ENCODE assay signal across 8 mouse cellular contexts in the genomic region with DNA sequence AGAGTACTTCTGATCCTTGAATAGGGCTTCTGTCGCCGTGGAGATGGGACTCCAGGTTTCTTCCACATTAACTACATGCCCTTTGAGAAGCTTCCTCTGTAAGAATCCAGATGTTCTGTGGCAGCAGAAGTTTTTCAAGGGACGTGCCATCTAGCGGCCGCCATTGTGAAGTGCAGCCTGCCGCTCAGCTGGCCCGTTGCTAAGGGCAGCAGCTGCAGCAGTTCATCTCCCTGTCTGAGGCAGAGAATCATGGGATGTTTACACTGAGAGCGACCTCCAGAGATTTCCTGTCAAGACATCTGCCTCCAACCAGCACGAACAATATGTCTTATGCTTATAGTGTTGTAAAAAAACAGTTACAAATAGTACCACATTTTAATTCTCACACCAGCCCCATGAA.
DNase-seq lines count a peak whose midpoint lies in the region; ATAC-seq and TF ChIP-seq lines count a peak whose summit lies in the region.

No protein-coding gene starts in this region.

- H3K9me3 ChIP-seq in CH12.LX (replicated peaks; ENCODE audit: low read length): no peaks in the 10 kb centered on the region
- H3K9me3 ChIP-seq in forebrain, embryonic 10.5 days: no peaks in the 10 kb centered on the region
- H3K9me3 ChIP-seq in heart, embryonic 16.5 days (replicated peaks; ENCODE audit: control insufficient read depth, low read length): no peaks in the 10 kb centered on the region
- no peaks in the 10 kb centered on the region for H3K9me3 ChIP-seq in liver, embryonic 13.5 days (replicated peaks)
- no peaks in the 10 kb centered on the region for H3K9me3 ChIP-seq in neural tube, embryonic 14.5 days (ENCODE audit: control insufficient read depth, low read length)

- peak; percentile 42 for TF ChIP-seq RAD21 in CH12.LX (IDR thresholded peaks at IDR 0.05; ENCODE audit: low read depth, low read length)

- no peak overlapping the region for H3K9ac ChIP-seq in CH12.LX (ENCODE audit: insufficient read depth, low read depth)
- no peak overlapping the region for H3K9ac ChIP-seq in heart, embryonic 16.5 days (ENCODE audit: low read length)
- no peak overlapping the region for H3K9ac ChIP-seq in liver, embryonic 13.5 days
- no peak overlapping the region for H3K9ac ChIP-seq in neural tube, embryonic 14.5 days (replicated peaks; ENCODE audit: low read depth, low read length)

- peaks cover 0 to 11% of the 10 kb centered on the region in 2 experiments; a peak in 1 of 4 replicates for H3K4me1 ChIP-seq in CH12.LX (ENCODE audit: control insufficient read depth in 1 of 2, insufficient read depth in 2 of 2)
- peaks cover 50% of the 10 kb centered on the region for H3K4me1 ChIP-seq in forebrain, embryonic 10.5 days
- H3K4me1 ChIP-seq in heart, embryonic 16.5 days (ENCODE audit: control insufficient read depth, insufficient read depth, low read length): no peaks in the 10 kb centered on the region
- no peaks in the 10 kb centered on the region for H3K4me1 ChIP-seq in liver, embryonic 13.5 days (replicated peaks)
- H3K4me1 ChIP-seq in neural tube, embryonic 14.5 days (ENCODE audit: control insufficient read depth, insufficient read depth, low read length): peaks cover 35% of the 10 kb centered on the region

- no peak overlapping the region for H3K27ac ChIP-seq in CH12.LX (ENCODE audit: insufficient read depth, low read depth)
- H3K27ac ChIP-seq in forebrain, embryonic 10.5 days: no peak overlapping the region
- H3K27ac ChIP-seq in heart, embryonic 16.5 days (ENCODE audit: low read length): no peak overlapping the region
- no peak overlapping the region for H3K27ac ChIP-seq in liver, embryonic 13.5 days
- H3K27ac ChIP-seq in neural tube, embryonic 14.5 days (ENCODE audit: low read depth, low read length): no peak overlapping the region; the same call in 1 of the 2 replicates

- in situ Hi-C loops in CH12.LX (cut with MboI; ENCODE audit: low pct_ligation_motif_present, low pct_unique_long_range_greater_than_20kb, low sequenced_read_pairs): no loop called here

- no peak overlapping the region for H3K4me3 ChIP-seq in CH12.LX (replicated peaks in 1 of 3; ENCODE audit: low read depth in 2 of 3, low read length in 2 of 3, poor library complexity in 1 of 3)
- H3K4me3 ChIP-seq in forebrain, embryonic 10.5 days: no peak overlapping the region
- H3K4me3 ChIP-seq in heart, embryonic 16.5 days (ENCODE audit: low read length): no peak overlapping the region
- no peak overlapping the region for H3K4me3 ChIP-seq in liver, embryonic 13.5 days (replicated peaks)
- H3K4me3 ChIP-seq in neural tube, embryonic 14.5 days (ENCODE audit: low read depth, low read length): no peak overlapping the region

- H3K4me2 ChIP-seq in CH12.LX (ENCODE audit: insufficient read depth, low read depth, poor library complexity, severe bottlenecking): no peak overlapping the region
- H3K4me2 ChIP-seq in heart, embryonic 16.5 days (ENCODE audit: low read depth, low read length): no peak overlapping the region
- H3K4me2 ChIP-seq in liver, embryonic 13.5 days: no peak overlapping the region
- no peak overlapping the region for H3K4me2 ChIP-seq in neural tube, embryonic 14.5 days (ENCODE audit: low read depth, low read length)

- no peaks in the 10 kb centered on the region for H3K27me3 ChIP-seq in CH12.LX (replicated peaks)
- H3K27me3 ChIP-seq in forebrain, embryonic 10.5 days (ENCODE audit: poor library complexity, severe bottlenecking): no peaks in the 10 kb centered on the region
- H3K27me3 ChIP-seq in heart, embryonic 16.5 days (ENCODE audit: control insufficient read depth, insufficient read depth, low read length): no peaks in the 10 kb centered on the region
- no peaks in the 10 kb centered on the region for H3K27me3 ChIP-seq in liver, embryonic 13.5 days
- no peaks in the 10 kb centered on the region for H3K27me3 ChIP-seq in neural tube, embryonic 14.5 days (ENCODE audit: control insufficient read depth, insufficient read depth, low read length)

- TF ChIP-seq EP300 in CH12.LX (IDR thresholded peaks at IDR 0.05; ENCODE audit: low read length): no peak

- no peaks in the 10 kb centered on the region for H3K79me2 ChIP-seq in CH12.LX (replicated peaks; ENCODE audit: control insufficient read depth, extremely low read depth, insufficient read depth, poor library complexity, severe bottlenecking)

- no peaks in the 10 kb centered on the region for H3K36me3 ChIP-seq in CH12.LX (replicated peaks in 1 of 2; ENCODE audit: control insufficient read depth in 1 of 2, insufficient read depth in 1 of 2, low read length in 1 of 2)
- no peaks in the 10 kb centered on the region for H3K36me3 ChIP-seq in forebrain, embryonic 10.5 days (replicated peaks)
- no peaks in the 10 kb centered on the region for H3K36me3 ChIP-seq in heart, embryonic 16.5 days (ENCODE audit: control insufficient read depth, insufficient read depth)
- H3K36me3 ChIP-seq in liver, embryonic 13.5 days: no peaks in the 10 kb centered on the region
- H3K36me3 ChIP-seq in neural tube, embryonic 14.5 days (ENCODE audit: control insufficient read depth, insufficient read depth, low read length): no peaks in the 10 kb centered on the region

- peak; percentile 67 for DNase-seq in CH12.LX (ENCODE audit: extremely low read depth)
- peak; percentile 93 for DNase-seq in brain, embryonic 14.5 days (ENCODE audit: low read depth)
- peak; percentile 73 for DNase-seq in forebrain, embryonic 10.5 days (ENCODE audit: extremely low spot score, low spot score)
- peak; percentile 86 for DNase-seq in kidney, postnatal 14 days
- peak; percentile 6 for DNase-seq in liver, embryonic 13.5 days
- DNase-seq in testis, postnatal 14 days (ENCODE audit: low spot score): peak; percentile 45

- dilution Hi-C loops in CH12.LX (cut with MboI; ENCODE audit: extremely low pct_ligation_motif_present, extremely low pct_unique_long_range_greater_than_20kb, low sequenced_read_pairs): no loop called here

- peak; percentile 68 to 81 for TF ChIP-seq CTCF in CH12.LX (conservative IDR thresholded peaks at IDR 0.05 in 1 of 2, IDR thresholded peaks at IDR 0.05 in 1 of 2; ENCODE audit: low read depth in 2 of 2, low read length in 2 of 2)
- TF ChIP-seq CTCF in brain, embryonic 14.5 days (IDR thresholded peaks at IDR 0.05; ENCODE audit: borderline replicate concordance, extremely low read depth, insufficient read depth, insufficient read length): peak; percentile 95

- WGBS in forebrain, embryonic 10.5 days: 2% methylated on average over 9 of the region's 9 CpGs
- WGBS in heart, embryonic 16.5 days: 4% methylated on average over 9 of the region's 9 CpGs
- under 1% methylated on average over 9 of the region's 9 CpGs for WGBS in liver, embryonic 13.5 days (ENCODE audit: insufficient replicate concordance)
- 1% methylated on average over 9 of the region's 9 CpGs for WGBS in neural tube, embryonic 14.5 days

- no peak for TF ChIP-seq POLR2A in CH12.LX (IDR thresholded peaks at IDR 0.05; ENCODE audit: low read depth, low read length)
- no peak for TF ChIP-seq POLR2A in brain, embryonic 14.5 days (IDR thresholded peaks at IDR 0.05; ENCODE audit: borderline replicate concordance, extremely low read depth, insufficient read depth, insufficient read length, poor library complexity, severe bottlenecking)

- ATAC-seq in heart, embryonic 16.5 days (replicated peaks; ENCODE audit: extremely low read depth, insufficient read depth, low FRiP score): peak; percentile 76
- ATAC-seq in liver, embryonic 13.5 days (ENCODE audit: low read depth): no peak; the same call in 1 of the 2 replicates
- ATAC-seq in neural tube, embryonic 14.5 days (ENCODE audit: low read depth): peak; percentile 84

TF ChIP-seq in CH12.LX, 34 proteins besides CTCF, POLR2A, EP300 and RAD21:
- TF ChIP-seq USF2 (conservative IDR thresholded peaks at IDR 0.05; ENCODE audit: low read depth, low read length) (no peak), SMC3 (IDR thresholded peaks at IDR 0.05; ENCODE audit: low read depth, low read length) (peak; percentile 65)

Comparison
In these comparisons a context has a peak if more than half of its experiments do, and no peak if none do; other contexts are left out.
1. DNase-seq: peak in every context shown above with its lines; median percentile 93 in brain, embryonic 14.5 days; 86 in kidney, postnatal 14 days; 73 in forebrain, embryonic 10.5 days; 67 in CH12.LX; 45 in testis, postnatal 14 days; 6 in liver, embryonic 13.5 days.